ENCODE assay signal across 9 mouse cellular contexts in the genomic region with DNA sequence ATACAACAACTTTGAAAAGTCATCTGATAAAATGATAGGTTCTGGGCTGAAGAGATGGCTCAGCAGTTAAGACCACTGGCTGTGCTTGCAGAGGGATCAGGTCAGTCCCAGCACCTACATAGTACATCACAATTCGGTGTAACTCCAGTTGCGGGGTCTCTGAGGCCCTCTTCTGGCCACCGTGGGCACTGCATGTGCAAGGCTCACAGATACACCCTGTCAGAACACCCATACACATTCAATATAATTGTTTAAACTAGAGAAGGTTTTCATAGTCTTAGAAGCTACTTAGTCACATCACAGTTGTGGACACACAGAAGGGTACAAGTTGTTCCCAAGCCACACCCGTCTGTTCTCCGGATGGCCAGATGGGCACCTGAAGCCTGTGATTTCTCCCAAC.
DNase-seq lines count a peak whose midpoint lies in the region; ATAC-seq and TF ChIP-seq lines count a peak whose summit lies in the region.
"Had no signal": no experiment of that assay in that cellular context is flagged by ENCODE, and none has a peak within 500 bp of the region (broad histone marks: within the 10 kb centered on the region; RNA-seq: fewer than 3 reads in every experiment).

No protein-coding gene starts in this region.

- 68% methylated on average over 5 of the region's 5 CpGs for WGBS in intestine, embryonic 15.5 days
- 65% methylated on average over 5 of the region's 5 CpGs for WGBS in intestine, embryonic 16.5 days
- 58% methylated on average over 5 of the region's 5 CpGs for WGBS in stomach, postnatal 0 days
- WGBS in heart, embryonic 12.5 days = 63% methylated on average over 5 of the region's 5 CpGs

- dilution Hi-C loops in CH12.LX (cut with MboI; ENCODE audit: extremely low pct_ligation_motif_present, extremely low pct_unique_long_range_greater_than_20kb, low sequenced_read_pairs) = no loop called here

- H3K9ac ChIP-seq in intestine, embryonic 15.5 days = no peak overlapping the region
- H3K9ac ChIP-seq in intestine, embryonic 16.5 days (ENCODE audit: low read depth, low read length) = no peak overlapping the region
- no peak overlapping the region for H3K9ac ChIP-seq in CH12.LX (ENCODE audit: insufficient read depth, low read depth)
- no peak overlapping the region for H3K9ac ChIP-seq in stomach, postnatal 0 days (ENCODE audit: low read length)
- no peak overlapping the region for H3K9ac ChIP-seq in heart, embryonic 12.5 days
- H3K9ac ChIP-seq: embryonic facial prominence, embryonic 13.5 days had no signal

- 0 out of 2 replicates have a peak, but pooled peaks have one; percentile 24 for ATAC-seq in intestine, embryonic 15.5 days
- no peak for ATAC-seq in intestine, embryonic 16.5 days
- ATAC-seq in stomach, postnatal 0 days (ENCODE audit: low FRiP score, low TSS enrichment) = no peak
- no peak for ATAC-seq in heart, embryonic 12.5 days (ENCODE audit: insufficient number of reproducible peaks, low FRiP score)

- no peaks in the 10 kb centered on the region for H3K27me3 ChIP-seq in intestine, embryonic 15.5 days (replicated peaks)
- H3K27me3 ChIP-seq in intestine, embryonic 16.5 days (replicated peaks; ENCODE audit: control insufficient read depth, insufficient read depth, low read length) = no peaks in the 10 kb centered on the region
- H3K27me3 ChIP-seq in CH12.LX (replicated peaks) = no peaks in the 10 kb centered on the region
- H3K27me3 ChIP-seq in stomach, postnatal 0 days (ENCODE audit: control insufficient read depth, insufficient read depth, low read length) = no peaks in the 10 kb centered on the region
- no peaks in the 10 kb centered on the region for H3K27me3 ChIP-seq in heart, embryonic 12.5 days (replicated peaks)

- H3K4me2 ChIP-seq in intestine, embryonic 15.5 days (replicated peaks) = no peak overlapping the region
- no peak overlapping the region for H3K4me2 ChIP-seq in intestine, embryonic 16.5 days (ENCODE audit: low read depth, low read length)
- no peak overlapping the region for H3K4me2 ChIP-seq in CH12.LX (ENCODE audit: insufficient read depth, low read depth, poor library complexity, severe bottlenecking)
- H3K4me2 ChIP-seq in stomach, postnatal 0 days (replicated peaks; ENCODE audit: low read depth) = no peak overlapping the region
- H3K4me2 ChIP-seq in heart, embryonic 12.5 days = no peak overlapping the region
- H3K4me2 ChIP-seq: embryonic facial prominence, embryonic 13.5 days had no signal

- no peak overlapping the region for H3K27ac ChIP-seq in intestine, embryonic 15.5 days
- H3K27ac ChIP-seq in intestine, embryonic 16.5 days (ENCODE audit: low read length) = no peak overlapping the region
- H3K27ac ChIP-seq in CH12.LX (ENCODE audit: insufficient read depth, low read depth) = no peak overlapping the region
- no peak overlapping the region for H3K27ac ChIP-seq in stomach, postnatal 0 days (replicated peaks)
- H3K27ac ChIP-seq in heart, embryonic 12.5 days (ENCODE audit: poor library complexity, severe bottlenecking) = no peak overlapping the region
- H3K27ac ChIP-seq: embryonic facial prominence, embryonic 13.5 days had no signal

- DNase-seq in CH12.LX (ENCODE audit: extremely low read depth) = peak; percentile 34
- DNase-seq in adrenal gland, adult 8-10 months = peak; percentile 20
- peak; percentile 39 for DNase-seq in kidney, adult 18-20 months
- DNase-seq in stomach, postnatal 0 days (ENCODE audit: low spot score) = peak; percentile 49
- no peak for DNase-seq in urinary bladder, adult 18-20 months (ENCODE audit: low spot score in 2 of 2)

- no peak overlapping the region for H3K4me3 ChIP-seq in intestine, embryonic 15.5 days (replicated peaks)
- H3K4me3 ChIP-seq in intestine, embryonic 16.5 days (ENCODE audit: low read length) = no peak overlapping the region
- no peak overlapping the region for H3K4me3 ChIP-seq in CH12.LX (replicated peaks in 1 of 3; ENCODE audit: low read depth in 2 of 3, low read length in 2 of 3, poor library complexity in 1 of 3)
- no peak overlapping the region for H3K4me3 ChIP-seq in stomach, postnatal 0 days (ENCODE audit: low read depth, low read length)
- no peak overlapping the region for H3K4me3 ChIP-seq in heart, embryonic 12.5 days
- H3K4me3 ChIP-seq: embryonic facial prominence, embryonic 13.5 days had no signal

- no peaks in the 10 kb centered on the region for H3K36me3 ChIP-seq in intestine, embryonic 15.5 days
- no peaks in the 10 kb centered on the region for H3K36me3 ChIP-seq in intestine, embryonic 16.5 days (ENCODE audit: control insufficient read depth, insufficient read depth, low read length)
- no peaks in the 10 kb centered on the region for H3K36me3 ChIP-seq in CH12.LX (replicated peaks in 1 of 2; ENCODE audit: control insufficient read depth in 1 of 2, insufficient read depth in 1 of 2, low read length in 1 of 2)
- no peaks in the 10 kb centered on the region; the same call in 1 of the 2 replicates for H3K36me3 ChIP-seq in stomach, postnatal 0 days (ENCODE audit: control insufficient read depth, insufficient read depth, low read length)
- no peaks in the 10 kb centered on the region for H3K36me3 ChIP-seq in heart, embryonic 12.5 days
- H3K36me3 ChIP-seq: embryonic facial prominence, embryonic 13.5 days had no signal

- in situ Hi-C loops in CH12.LX (cut with MboI; ENCODE audit: low pct_ligation_motif_present, low pct_unique_long_range_greater_than_20kb, low sequenced_read_pairs) = no loop called here

- H3K4me1 ChIP-seq in intestine, embryonic 15.5 days (replicated peaks) = peaks cover 8% of the 10 kb centered on the region; the same call in 1 of the 2 replicates
- H3K4me1 ChIP-seq in intestine, embryonic 16.5 days (ENCODE audit: control insufficient read depth, insufficient read depth, low read length) = peaks cover 4% of the 10 kb centered on the region; the same call in 1 of the 2 replicates
- peaks cover 0 to 34% of the 10 kb centered on the region in 2 experiments; a peak in 2 of 4 replicates for H3K4me1 ChIP-seq in CH12.LX (ENCODE audit: control insufficient read depth in 1 of 2, insufficient read depth in 2 of 2)
- no peaks in the 10 kb centered on the region for H3K4me1 ChIP-seq in stomach, postnatal 0 days (replicated peaks; ENCODE audit: control insufficient read depth, insufficient read depth)
- peaks cover 24% of the 10 kb centered on the region for H3K4me1 ChIP-seq in heart, embryonic 12.5 days (replicated peaks)

- no peaks in the 10 kb centered on the region for H3K9me3 ChIP-seq in intestine, embryonic 15.5 days
- H3K9me3 ChIP-seq in intestine, embryonic 16.5 days (ENCODE audit: control insufficient read depth, low read length) = no peaks in the 10 kb centered on the region
- H3K9me3 ChIP-seq in CH12.LX (replicated peaks; ENCODE audit: low read length) = no peaks in the 10 kb centered on the region
- H3K9me3 ChIP-seq in stomach, postnatal 0 days (ENCODE audit: control insufficient read depth, low read length) = no peaks in the 10 kb centered on the region
- no peaks in the 10 kb centered on the region for H3K9me3 ChIP-seq in heart, embryonic 12.5 days (replicated peaks)
- H3K9me3 ChIP-seq: embryonic facial prominence, embryonic 13.5 days had no signal

- TF ChIP-seq RAD21 in CH12.LX (IDR thresholded peaks at IDR 0.05; ENCODE audit: low read depth, low read length) = peak; percentile 41

- no peaks in the 10 kb centered on the region for H3K79me2 ChIP-seq in CH12.LX (replicated peaks; ENCODE audit: control insufficient read depth, extremely low read depth, insufficient read depth, poor library complexity, severe bottlenecking)

- TF ChIP-seq CTCF in CH12.LX (conservative IDR thresholded peaks at IDR 0.05 in 1 of 2, IDR thresholded peaks at IDR 0.05 in 1 of 2; ENCODE audit: low read depth in 2 of 2, low read length in 2 of 2) = peak; percentile 56 to 86
- peak; percentile 68 for TF ChIP-seq CTCF in stomach, postnatal 0 days (IDR thresholded peaks at IDR 0.05; ENCODE audit: low read depth)

- TF ChIP-seq POLR2A in CH12.LX (IDR thresholded peaks at IDR 0.05; ENCODE audit: low read depth, low read length) = no peak

- no peak for TF ChIP-seq EP300 in CH12.LX (IDR thresholded peaks at IDR 0.05; ENCODE audit: low read length)
- TF ChIP-seq EP300 in stomach, postnatal 0 days (optimal IDR thresholded peaks at IDR 0.05) = no peak

TF ChIP-seq in CH12.LX, 34 proteins besides CTCF, POLR2A, EP300 and RAD21:
- no peak for TF ChIP-seq RCOR1 (conservative IDR thresholded peaks at IDR 0.05; ENCODE audit: low read depth, low read length)
- TF ChIP-seq SMC3 (IDR thresholded peaks at IDR 0.05; ENCODE audit: low read depth, low read length) = peak; percentile 26

Comparison
In these comparisons a context has a peak if more than half of its experiments do, and no peak if none do; other contexts are left out.
1. DNase-seq: peak in CH12.LX (single experiment), adrenal gland, adult 8-10 months (single experiment), kidney, adult 18-20 months (single experiment) and stomach, postnatal 0 days (single experiment); none in urinary bladder, adult 18-20 months (0 of 2).